Mouse (Mus musculus) liver, embryonic 16.5 days (tissue): ENCODE data around the gene Adamts12. TPM values are rescaled to one million over a fixed set of nuclear protein-coding genes. Genes with fewer than 3 reads are reported as not detected.

Source experiments
- ATAC-seq: fragments of 200-750 bp; cut with Nextera tagmentation; 2 replicates; pipeline ENCODE4 v1.8.0; 2017; ENCODE audit warnings: low read depth, mild to moderate bottlenecking, moderate number of reproducible peaks, moderate library complexity
- H3K27ac ChIP-seq: fragments of 300-500 bp; sonication (generic); 2 replicates; pipeline ENCODE4 v1.5.1; 2014; ENCODE audit warnings: mild to moderate bottlenecking, low read length
- H3K27me3 ChIP-seq: fragments of 300-500 bp; sonication (generic); 2 replicates; pipeline ENCODE4 v1.6.1; 2014; ENCODE audit warnings: low read depth, low read length, mixed read lengths; ENCODE audit not compliant: control insufficient read depth, insufficient read depth
- H3K36me3 ChIP-seq: fragments of 300-500 bp; sonication (generic); 2 replicates; pipeline ENCODE4 v1.6.1; 2014; ENCODE audit warnings: mild to moderate bottlenecking; ENCODE audit not compliant: control insufficient read depth, insufficient read depth
- H3K4me1 ChIP-seq: fragments of 300-500 bp; sonication (generic); 2 replicates; pipeline ENCODE4 v1.6.1; 2014; ENCODE audit warnings: low read depth, low read length, mixed read lengths; ENCODE audit not compliant: control insufficient read depth
- H3K4me2 ChIP-seq: fragments of 300-500 bp; sonication (generic); 2 replicates; pipeline ENCODE4 v1.6.1; 2014; ENCODE audit warnings: low read depth, low read length, mixed read lengths
- H3K4me3 ChIP-seq: fragments of 300-500 bp; sonication (generic); 2 replicates; pipeline ENCODE4 v1.5.1; 2014; ENCODE audit warnings: low read depth, mild to moderate bottlenecking, low read length
- H3K9ac ChIP-seq: fragments of 300-500 bp; sonication (generic); 2 replicates; pipeline ENCODE4 v1.6.1; 2014; ENCODE audit warnings: low read depth, low read length
- H3K9me3 ChIP-seq: fragments of 300-500 bp; sonication (generic); replicated peaks from 2 replicates; pipeline ENCODE4 v1.6.1; 2016; ENCODE audit warnings: low read length; ENCODE audit not compliant: control insufficient read depth
- WGBS: fragments of 180-500 bp; shearing (Covaris S2); extraction: QIAGEN DNeasy Blood & Tissue Kit; methylation state at CpG from one replicate; pipeline ENCODE4 v1.1.7; 2014; ENCODE audit not compliant: insufficient replicate concordance; 5-methylcytosine and 5-hydroxymethylcytosine counted together
- polyA plus RNA-seq: library from polyadenylated mRNA; unstranded; fragments of >200 nt; fragmentation: Nextera tagmentation; extraction: Ambion mirVana; gene quantifications from 2 replicates; pipeline ENCODE4 v1.2.1, GENCODE M21; 2015

The Adamts12 gene
- polyA plus RNA-seq, 1 experiment from 2014 or later, result 0.34 TPM

DNA sequence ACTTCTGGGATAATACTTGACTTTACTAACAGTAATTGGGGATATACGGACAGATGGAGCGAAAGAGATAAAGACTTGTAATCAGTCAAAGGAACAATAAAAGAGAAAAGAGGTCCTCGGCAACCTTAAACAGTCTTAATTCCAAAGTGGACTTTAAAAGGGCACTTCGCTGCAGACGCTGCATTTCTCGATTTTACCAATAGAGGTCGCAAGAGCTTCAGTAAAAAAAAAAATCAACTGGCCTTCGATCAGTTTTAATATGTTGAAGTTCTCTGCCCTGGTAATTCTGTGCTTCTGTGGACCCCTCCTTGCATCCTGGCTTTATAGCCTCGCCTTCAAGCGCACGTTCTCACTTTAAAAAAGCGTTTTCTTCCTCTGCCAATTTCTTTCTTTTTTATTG, 26.1 kb upstream of the Adamts12 start:
- no peak overlapping the region for H3K4me2 ChIP-seq
- no peak overlapping the region for H3K4me3 ChIP-seq
- WGBS, result 2% methylated on average over 12 of the region's 12 CpGs
- ATAC-seq, result no peak
- no peak overlapping the region for H3K27ac ChIP-seq
- H3K9ac ChIP-seq, result no peak overlapping the region
- no peaks in the 10 kb centered on the region for H3K4me1 ChIP-seq
- H3K27me3 ChIP-seq, result peaks cover 27% of the 10 kb centered on the region
- no peaks in the 10 kb centered on the region for H3K9me3 ChIP-seq
- H3K36me3 ChIP-seq, result no peaks in the 10 kb centered on the region

DNA sequence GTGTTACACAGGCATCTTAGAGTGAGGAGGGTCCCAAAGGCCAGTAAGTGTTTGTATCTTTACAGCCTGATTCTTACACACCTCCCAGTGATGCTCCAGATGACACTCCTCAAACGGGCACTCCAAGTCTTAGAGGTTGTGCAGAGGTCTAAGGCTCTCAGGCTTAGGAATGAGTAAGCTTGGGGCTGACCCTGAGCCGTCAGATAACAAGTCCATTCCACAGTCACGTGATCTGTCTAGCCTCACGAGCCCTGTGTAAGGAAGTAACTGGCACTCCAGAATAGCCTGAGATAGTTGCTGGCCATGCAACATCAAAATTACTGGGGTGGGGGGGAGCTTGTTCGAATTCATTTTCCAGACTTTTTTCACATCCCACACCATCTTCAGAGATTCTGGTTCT, 24.5 kb upstream of the Adamts12 start:
- ATAC-seq, result no peak
- H3K27me3 ChIP-seq, result peaks cover 27% of the 10 kb centered on the region
- no peaks in the 10 kb centered on the region for H3K36me3 ChIP-seq
- no peaks in the 10 kb centered on the region for H3K4me1 ChIP-seq
- H3K4me3 ChIP-seq, result no peak overlapping the region
- no peak overlapping the region for H3K9ac ChIP-seq
- WGBS, result 35% methylated on average over 5 of the region's 5 CpGs
- H3K27ac ChIP-seq, result no peak overlapping the region
- H3K9me3 ChIP-seq, result no peaks in the 10 kb centered on the region
- no peak overlapping the region for H3K4me2 ChIP-seq

DNA sequence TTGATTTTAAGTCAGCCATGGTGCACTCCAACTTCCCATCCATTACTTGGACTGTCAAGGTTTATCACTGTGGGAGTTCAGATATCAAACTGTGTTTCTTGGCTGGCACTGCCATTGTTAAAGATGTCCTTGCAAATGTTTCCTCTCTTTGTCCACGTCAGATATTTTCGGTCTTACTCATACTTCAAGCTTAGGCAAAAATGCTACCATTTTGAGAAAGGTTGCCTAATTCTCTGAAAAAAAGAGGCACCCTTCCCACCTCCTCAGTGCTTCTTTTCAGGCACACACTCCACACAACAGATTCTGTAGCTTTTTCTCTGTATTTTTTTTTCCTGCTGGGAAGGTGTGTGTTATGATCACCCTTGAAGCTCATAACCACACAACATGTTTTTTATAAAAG, 23.4 kb upstream of the Adamts12 start:
- Histone ChIP-seq H3K27me3 (peaks cover 16% of the 10 kb centered on the region), H3K9me3 (no peaks in the 10 kb centered on the region), H3K4me1 (no peaks in the 10 kb centered on the region), H3K4me3 (no peak overlapping the region), H3K36me3 (no peaks in the 10 kb centered on the region), H3K9ac (no peak overlapping the region), H3K27ac (no peak overlapping the region), H3K4me2 (no peak overlapping the region)
- 58% methylated on average over 2 of the region's 2 CpGs for WGBS
- no peak for ATAC-seq

DNA sequence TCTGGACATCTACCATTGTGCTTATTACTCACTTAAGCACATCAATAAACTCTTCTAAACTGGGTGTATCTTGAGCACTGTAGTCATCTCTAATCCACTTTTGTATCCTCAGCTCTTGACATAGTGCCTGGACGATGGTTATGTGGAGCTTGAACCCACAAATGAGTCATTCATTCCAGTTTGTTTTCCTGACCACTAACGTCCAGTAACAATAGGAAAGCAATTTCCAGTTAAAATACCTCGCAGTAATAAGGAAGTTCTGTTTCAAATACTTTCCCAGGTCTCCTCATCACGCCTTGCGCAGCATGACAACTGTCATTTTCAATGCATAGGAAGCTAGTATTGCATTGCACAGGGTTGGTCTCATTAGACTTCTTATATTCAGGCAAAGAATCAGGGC, 21.8 kb upstream of the Adamts12 start:
- no peak for ATAC-seq
- H3K4me3 ChIP-seq, result no peak overlapping the region
- H3K27ac ChIP-seq, result no peak overlapping the region
- no peaks in the 10 kb centered on the region for H3K36me3 ChIP-seq
- peaks cover under 1% of the 10 kb centered on the region for H3K27me3 ChIP-seq
- H3K9ac ChIP-seq, result no peak overlapping the region
- no peaks in the 10 kb centered on the region for H3K9me3 ChIP-seq
- no peak overlapping the region for H3K4me2 ChIP-seq
- H3K4me1 ChIP-seq, result no peaks in the 10 kb centered on the region
- WGBS, result 41% methylated on average over 5 of the region's 5 CpGs

DNA sequence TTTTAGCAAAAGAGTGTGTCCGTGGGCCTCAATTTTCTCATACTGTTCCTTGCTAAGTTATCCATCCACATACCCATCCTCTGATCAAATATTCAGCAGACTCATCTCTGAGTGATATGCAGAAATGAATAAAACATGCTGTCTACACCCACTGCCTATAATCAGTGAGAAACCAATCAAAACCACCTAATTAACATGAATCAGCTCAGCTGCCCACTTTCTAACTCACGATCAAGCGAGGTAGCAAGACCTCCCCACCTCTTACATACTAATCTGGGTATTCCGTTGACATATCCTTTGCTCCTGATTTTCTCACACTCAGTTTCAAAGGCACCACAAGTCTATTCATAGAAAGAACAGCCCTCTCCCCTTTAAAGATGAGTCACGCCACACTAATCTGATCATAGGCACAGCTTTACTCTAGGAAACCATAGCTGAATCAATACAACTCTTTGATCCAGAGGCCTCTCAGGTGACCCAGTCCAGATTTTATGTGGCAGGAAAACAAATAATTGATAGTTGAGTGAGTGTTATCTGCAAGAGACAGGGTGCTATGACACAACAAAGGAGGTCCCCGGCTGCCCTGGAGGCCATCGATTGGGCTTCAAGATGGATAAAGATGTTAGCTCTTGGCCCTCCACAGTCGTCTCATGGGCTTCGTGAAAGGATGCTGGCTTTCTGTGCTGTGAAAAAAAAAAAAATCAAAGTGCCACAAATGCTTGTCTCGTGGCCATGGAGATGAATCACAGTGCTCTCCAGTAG, 10.7 kb upstream of the Adamts12 start:
- WGBS, result 57% methylated on average over 10 of the region's 10 CpGs
- no peak for ATAC-seq
- H3K4me3 ChIP-seq, result no peak overlapping the region

DNA sequence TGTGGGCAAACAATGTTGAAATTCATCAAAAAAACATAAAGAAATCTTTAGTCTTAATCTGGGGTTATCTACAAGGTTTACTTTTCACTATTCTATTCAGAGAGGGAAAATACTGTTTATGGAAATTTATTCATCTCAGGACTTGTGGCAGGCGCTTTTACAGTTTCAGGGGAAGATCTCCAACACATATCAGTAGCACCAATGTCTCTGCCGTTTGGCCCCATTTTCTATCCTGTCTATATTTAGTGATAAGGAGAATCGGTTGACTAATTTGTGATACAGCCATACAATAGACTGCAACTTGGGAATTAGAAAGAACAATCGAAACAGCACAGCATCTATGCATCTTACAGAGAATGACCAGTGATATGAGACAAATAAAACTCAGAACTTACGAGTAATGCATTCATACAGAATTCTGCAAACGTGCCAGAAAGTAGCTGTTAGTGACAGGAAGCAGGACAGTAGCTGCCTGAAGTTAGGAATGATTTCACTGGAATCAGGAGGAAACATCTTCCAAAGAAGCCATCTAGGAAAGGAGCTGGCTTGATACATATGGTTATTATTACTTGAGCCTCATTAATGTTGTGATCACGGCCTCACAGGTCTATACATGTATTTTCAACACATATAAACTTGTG, 10.0 kb upstream of the Adamts12 start:
- no peak for ATAC-seq
- H3K36me3 ChIP-seq, result no peaks in the 10 kb centered on the region
- WGBS, result 53% methylated on average over 7 of the region's 7 CpGs
- H3K9me3 ChIP-seq, result no peaks in the 10 kb centered on the region
- H3K4me3 ChIP-seq, result no peak overlapping the region
- H3K9ac ChIP-seq, result no peak overlapping the region
- no peaks in the 10 kb centered on the region for H3K27me3 ChIP-seq
- H3K4me2 ChIP-seq, result no peak overlapping the region
- no peak overlapping the region for H3K27ac ChIP-seq
- no peaks in the 10 kb centered on the region for H3K4me1 ChIP-seq

More for the DNA sequence above, 10.7 kb upstream of the Adamts12 start:
- no peaks in the 10 kb centered on the region for H3K27me3 ChIP-seq
- no peaks in the 10 kb centered on the region for H3K36me3 ChIP-seq
- H3K9me3 ChIP-seq, result no peaks in the 10 kb centered on the region
- no peak overlapping the region for H3K9ac ChIP-seq
- H3K4me2 ChIP-seq, result no peak overlapping the region
- no peak overlapping the region for H3K27ac ChIP-seq
- H3K4me1 ChIP-seq, result no peaks in the 10 kb centered on the region

DNA sequence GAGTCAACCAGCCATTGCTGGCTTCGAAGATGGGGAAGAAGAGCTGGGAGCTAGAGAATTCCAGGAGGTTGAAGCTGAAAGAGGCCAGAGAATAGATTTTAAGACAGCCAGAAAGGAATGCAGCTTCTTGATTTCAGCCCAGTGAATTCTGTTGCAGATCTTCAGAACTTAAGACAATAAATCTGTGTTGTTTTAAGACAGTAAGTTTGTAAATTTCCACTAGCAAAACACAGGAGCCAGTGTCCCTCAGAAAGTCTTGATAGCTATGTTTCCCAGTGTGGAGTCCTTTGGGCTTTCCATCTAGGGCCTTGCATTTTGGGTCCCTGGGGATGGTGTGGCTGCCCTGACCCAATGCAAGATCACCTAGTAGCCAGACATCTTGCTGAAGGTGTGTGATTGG, 1.7 kb upstream of the Adamts12 start:
- Histone ChIP-seq H3K27ac (no peak overlapping the region), H3K36me3 (no peaks in the 10 kb centered on the region), H3K4me2 (no peak overlapping the region), H3K4me1 (no peaks in the 10 kb centered on the region), H3K9ac (no peak overlapping the region), H3K9me3 (no peaks in the 10 kb centered on the region), H3K27me3 (no peaks in the 10 kb centered on the region), H3K4me3 (no peak overlapping the region)
- 48% methylated on average over 1 of the region's 1 CpGs for WGBS
- ATAC-seq, result no peak

DNA sequence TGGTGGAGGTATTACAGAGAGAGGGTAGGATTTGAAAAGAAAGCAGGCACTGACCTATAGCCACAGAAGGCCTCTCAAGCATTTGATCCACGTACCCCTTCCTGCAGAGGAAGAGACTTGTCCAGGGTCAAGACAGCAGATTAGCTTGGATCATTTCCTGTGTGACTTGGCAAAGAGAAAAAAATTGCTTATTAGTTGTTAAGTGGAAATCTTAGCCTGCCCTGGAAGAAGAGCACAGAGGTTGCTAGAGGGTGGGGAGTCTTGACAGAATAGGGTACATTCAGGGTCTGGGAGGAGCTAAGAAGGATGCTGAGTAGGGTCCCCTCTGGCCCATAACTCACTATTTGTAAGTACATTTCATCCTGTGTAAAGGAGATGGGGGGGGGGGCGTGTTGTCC, 431 bp upstream of the Adamts12 start:
- no peaks in the 10 kb centered on the region for H3K27me3 ChIP-seq
- H3K27ac ChIP-seq, result no peak overlapping the region
- no peaks in the 10 kb centered on the region for H3K9me3 ChIP-seq
- peak overlapping the region; percentile 46; the same call in 1 of the 2 replicates for H3K4me2 ChIP-seq
- no peak overlapping the region for H3K4me3 ChIP-seq
- WGBS, result 11% methylated on average over 2 of the region's 2 CpGs
- ATAC-seq, result 0 out of 2 replicates have a peak, but pooled peaks have one; percentile 19
- no peaks in the 10 kb centered on the region for H3K4me1 ChIP-seq
- H3K36me3 ChIP-seq, result no peaks in the 10 kb centered on the region
- H3K9ac ChIP-seq, result no peak overlapping the region

DNA sequence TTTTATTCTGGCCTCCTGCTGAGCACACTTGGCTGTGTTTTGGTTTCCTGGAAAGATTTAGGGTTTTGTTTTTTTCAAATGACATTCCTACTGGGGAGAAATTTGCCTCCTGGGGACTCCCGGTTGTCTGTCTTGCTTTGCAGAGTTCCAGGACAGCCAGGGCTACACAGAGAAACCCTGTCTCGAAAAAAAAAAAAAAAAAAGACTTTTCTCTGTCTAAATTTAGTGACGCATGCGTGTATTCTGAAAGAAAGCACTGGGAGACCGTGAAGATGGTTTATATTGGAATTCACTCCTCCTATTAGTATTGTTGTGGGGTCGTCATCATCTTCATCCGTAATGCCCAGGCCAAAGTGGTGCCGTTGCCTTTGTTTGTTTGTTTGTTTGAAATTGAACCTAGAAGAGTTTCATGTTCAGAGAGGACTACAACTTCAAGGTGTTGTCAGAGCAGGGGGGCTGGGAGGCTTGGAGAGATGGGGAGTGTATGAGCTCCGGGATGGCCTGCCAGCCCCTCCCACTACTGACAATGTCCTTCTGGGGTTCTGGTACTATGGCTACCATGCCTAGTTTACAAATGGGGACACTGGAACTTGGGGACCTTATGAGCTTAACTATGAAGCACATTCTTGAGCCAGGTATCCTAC, 1.1 kb downstream of the Adamts12 start:
- no peak overlapping the region for H3K9ac ChIP-seq
- H3K9me3 ChIP-seq, result no peaks in the 10 kb centered on the region
- H3K36me3 ChIP-seq, result no peaks in the 10 kb centered on the region
- whole genome bisulfite sequencing, result 21% methylated on average over 9 of the region's 9 CpGs
- H3K4me1 ChIP-seq, result no peaks in the 10 kb centered on the region
- no peaks in the 10 kb centered on the region for H3K27me3 ChIP-seq
- H3K4me3 ChIP-seq, result peak overlapping the region; percentile 39
- H3K4me2 ChIP-seq, result peak overlapping the region; percentile 46
- no peak for ATAC-seq
- H3K27ac ChIP-seq, result no peak overlapping the region
